Mouse (Mus musculus) hindbrain, embryonic 15.5 days (tissue): ENCODE data around the gene Stx6. TPM values are rescaled to one million over a fixed set of nuclear protein-coding genes. Genes with fewer than 3 reads are reported as not detected.

Source experiments
- ATAC-seq: fragments of 200-750 bp; cut with Nextera tagmentation; 2 replicates; pipeline ENCODE4 v1.8.0; 2017; ENCODE audit warnings: low read depth, moderate number of reproducible peaks, moderate TSS enrichment; ENCODE audit not compliant: low FRiP score
- H3K27ac ChIP-seq: fragments of 300-500 bp; sonication (generic); replicated peaks from 2 replicates; pipeline ENCODE4 v1.5.1; 2015; ENCODE audit warnings: mild to moderate bottlenecking, inconsistent platforms
- H3K27me3 ChIP-seq: fragments of 300-500 bp; sonication (generic); 2 replicates; pipeline ENCODE4 v1.6.1; 2015; ENCODE audit warnings: control low read depth, inconsistent platforms
- H3K36me3 ChIP-seq: fragments of 300-500 bp; sonication (generic); 2 replicates; pipeline ENCODE4 v1.6.1; 2015; ENCODE audit warnings: control low read depth, inconsistent platforms
- H3K4me1 ChIP-seq: fragments of 300-500 bp; sonication (generic); replicated peaks from 2 replicates; pipeline ENCODE4 v1.6.1; 2015; ENCODE audit warnings: control low read depth, inconsistent platforms
- H3K4me2 ChIP-seq: fragments of 300-500 bp; sonication (generic); 2 replicates; pipeline ENCODE4 v1.6.1; 2015; ENCODE audit warnings: moderate library complexity, mild to moderate bottlenecking, inconsistent platforms
- H3K4me3 ChIP-seq: fragments of 300-500 bp; sonication (generic); 2 replicates; pipeline ENCODE4 v1.5.1; 2015; ENCODE audit warnings: mild to moderate bottlenecking, inconsistent platforms
- H3K9ac ChIP-seq: fragments of 300-500 bp; sonication (generic); 2 replicates; pipeline ENCODE4 v1.6.1; 2015; ENCODE audit warnings: inconsistent platforms
- H3K9me3 ChIP-seq: fragments of 300-500 bp; sonication (generic); 2 replicates; pipeline ENCODE4 v1.6.1; 2016; ENCODE audit warnings: control low read depth, inconsistent platforms
- WGBS: fragments of 180-500 bp; shearing (Covaris S2); methylation state at CpG from one replicate; pipeline ENCODE4 v1.1.7; 2015; 5-methylcytosine and 5-hydroxymethylcytosine counted together
- polyA plus RNA-seq: library from polyadenylated mRNA; unstranded; fragments of >200 nt; fragmentation: Nextera tagmentation; extraction: Ambion mirVana; gene quantifications from 2 replicates; pipeline ENCODE4 v1.2.1, GENCODE M21; 2015

Gene Stx6
- polyA plus RNA-seq, 1 experiment from 2014 or later: 106 TPM

DNA sequence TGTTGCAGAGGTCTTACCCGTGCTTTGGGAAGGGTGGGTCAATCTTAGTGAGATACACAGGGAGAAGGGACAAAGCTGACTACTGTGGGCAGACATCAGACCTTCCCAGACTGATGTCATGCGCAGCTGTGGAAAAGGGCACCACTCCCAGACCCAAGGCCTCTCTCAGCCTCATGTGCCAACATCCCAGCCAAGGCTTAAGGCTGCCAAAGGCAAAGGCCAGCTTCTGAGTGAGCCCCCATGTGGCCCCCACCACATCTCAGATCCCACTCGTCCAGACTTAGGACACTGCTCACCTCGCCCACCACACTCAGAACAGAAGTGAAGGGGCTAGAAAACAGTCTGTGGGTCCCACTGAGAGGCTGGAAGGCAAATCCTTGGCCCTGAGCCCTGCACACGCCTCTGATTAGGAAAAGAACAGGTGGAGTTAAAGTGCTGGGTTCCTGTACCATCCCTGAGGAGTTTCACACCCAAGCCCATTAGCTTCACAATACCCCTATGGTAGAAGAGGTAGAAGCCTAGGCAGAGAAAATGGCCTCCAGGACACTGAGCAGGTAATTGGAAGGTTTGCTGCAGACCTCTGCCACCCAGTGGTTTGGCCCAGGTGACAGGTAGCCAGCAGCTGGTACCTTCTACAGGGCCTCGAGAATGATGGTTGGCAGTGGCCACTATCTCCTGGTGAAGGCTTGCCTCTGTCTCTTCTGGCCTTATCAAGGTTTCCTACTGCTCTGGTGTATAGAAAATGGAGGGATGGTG lies 81.6 kb downstream of the Stx6 start:
- WGBS: 83% methylated on average over 6 of the region's 6 CpGs
- peaks cover 4% of the 10 kb centered on the region; the same call in 1 of the 2 replicates for H3K27me3 ChIP-seq
- no peaks in the 10 kb centered on the region for H3K9me3 ChIP-seq
- no peak for ATAC-seq
- H3K4me2 ChIP-seq: no peak overlapping the region
- no peak overlapping the region for H3K9ac ChIP-seq
- H3K36me3 ChIP-seq: no peaks in the 10 kb centered on the region
- peaks cover 47% of the 10 kb centered on the region for H3K4me1 ChIP-seq
- no peak overlapping the region for H3K4me3 ChIP-seq
- no peak overlapping the region for H3K27ac ChIP-seq

DNA sequence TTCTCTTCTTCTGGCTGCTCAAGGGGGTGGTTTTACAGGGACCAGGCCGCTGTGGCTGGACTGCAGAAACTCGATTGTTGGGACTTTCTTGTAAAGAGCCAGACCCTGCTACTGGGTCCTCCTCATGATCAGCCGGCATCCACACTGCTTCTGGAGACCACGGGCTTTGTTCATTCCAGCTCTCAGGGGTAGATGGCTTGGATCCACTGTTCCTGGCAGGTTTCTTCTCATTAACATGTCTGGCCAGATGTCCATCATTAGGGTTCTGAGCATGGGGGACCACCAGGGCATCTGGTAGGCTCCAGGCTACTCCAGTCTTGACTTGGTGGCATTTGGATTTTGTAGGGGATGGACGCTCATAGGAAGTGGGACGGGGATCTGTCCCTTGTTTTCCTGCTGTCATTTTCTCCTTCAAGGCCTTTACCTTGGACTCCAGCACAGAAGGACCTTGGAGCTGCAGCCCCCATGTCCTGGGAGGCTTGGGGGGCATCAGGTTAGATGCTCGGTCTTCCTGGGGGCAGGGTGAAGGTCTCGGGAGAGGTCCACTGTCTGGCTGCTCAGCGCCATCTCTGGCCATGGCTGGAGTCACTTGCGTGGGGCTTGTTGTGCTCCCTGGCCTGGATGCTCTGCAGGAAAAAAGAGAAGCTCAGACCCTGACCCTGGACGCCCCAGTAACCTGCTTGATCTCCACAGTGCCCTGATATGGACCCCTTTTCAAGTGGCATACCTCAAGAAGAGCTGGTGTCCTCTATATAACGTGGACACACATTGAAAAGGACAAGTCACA lies 83.4 kb downstream of the Stx6 start:
- Histone ChIP-seq H3K4me3 (no peak overlapping the region), H3K27ac (no peak overlapping the region), H3K9me3 (no peaks in the 10 kb centered on the region), H3K4me1 (peaks cover 30% of the 10 kb centered on the region), H3K27me3 (peaks cover 7% of the 10 kb centered on the region; the same call in 1 of the 2 replicates), H3K9ac (no peak overlapping the region), H3K4me2 (no peak overlapping the region), H3K36me3 (no peaks in the 10 kb centered on the region)
- ATAC-seq: no peak
- WGBS: 82% methylated on average over 12 of the region's 12 CpGs

DNA sequence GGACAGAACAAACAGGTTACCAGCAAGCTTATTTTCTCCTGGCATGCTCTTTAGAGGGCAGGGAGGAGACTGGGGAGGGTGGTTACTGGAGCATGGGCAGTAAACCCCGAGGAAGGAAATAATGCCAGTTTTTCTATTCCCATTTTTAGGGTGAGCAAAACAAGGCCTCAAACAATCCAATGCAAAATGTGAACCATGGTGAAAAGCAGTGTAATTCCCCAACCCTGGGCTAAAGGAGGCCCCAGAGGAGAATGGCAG lies 83.9 kb downstream of the Stx6 start:
- H3K27ac ChIP-seq: no peak overlapping the region
- H3K4me2 ChIP-seq: no peak overlapping the region
- H3K9ac ChIP-seq: no peak overlapping the region
- H3K36me3 ChIP-seq: no peaks in the 10 kb centered on the region
- no peak overlapping the region for H3K4me3 ChIP-seq
- 76% methylated on average over 1 of the region's 1 CpGs for WGBS
- peaks cover 25% of the 10 kb centered on the region for H3K4me1 ChIP-seq
- ATAC-seq: no peak
- no peaks in the 10 kb centered on the region for H3K9me3 ChIP-seq
- H3K27me3 ChIP-seq: peaks cover 7% of the 10 kb centered on the region; the same call in 1 of the 2 replicates

DNA sequence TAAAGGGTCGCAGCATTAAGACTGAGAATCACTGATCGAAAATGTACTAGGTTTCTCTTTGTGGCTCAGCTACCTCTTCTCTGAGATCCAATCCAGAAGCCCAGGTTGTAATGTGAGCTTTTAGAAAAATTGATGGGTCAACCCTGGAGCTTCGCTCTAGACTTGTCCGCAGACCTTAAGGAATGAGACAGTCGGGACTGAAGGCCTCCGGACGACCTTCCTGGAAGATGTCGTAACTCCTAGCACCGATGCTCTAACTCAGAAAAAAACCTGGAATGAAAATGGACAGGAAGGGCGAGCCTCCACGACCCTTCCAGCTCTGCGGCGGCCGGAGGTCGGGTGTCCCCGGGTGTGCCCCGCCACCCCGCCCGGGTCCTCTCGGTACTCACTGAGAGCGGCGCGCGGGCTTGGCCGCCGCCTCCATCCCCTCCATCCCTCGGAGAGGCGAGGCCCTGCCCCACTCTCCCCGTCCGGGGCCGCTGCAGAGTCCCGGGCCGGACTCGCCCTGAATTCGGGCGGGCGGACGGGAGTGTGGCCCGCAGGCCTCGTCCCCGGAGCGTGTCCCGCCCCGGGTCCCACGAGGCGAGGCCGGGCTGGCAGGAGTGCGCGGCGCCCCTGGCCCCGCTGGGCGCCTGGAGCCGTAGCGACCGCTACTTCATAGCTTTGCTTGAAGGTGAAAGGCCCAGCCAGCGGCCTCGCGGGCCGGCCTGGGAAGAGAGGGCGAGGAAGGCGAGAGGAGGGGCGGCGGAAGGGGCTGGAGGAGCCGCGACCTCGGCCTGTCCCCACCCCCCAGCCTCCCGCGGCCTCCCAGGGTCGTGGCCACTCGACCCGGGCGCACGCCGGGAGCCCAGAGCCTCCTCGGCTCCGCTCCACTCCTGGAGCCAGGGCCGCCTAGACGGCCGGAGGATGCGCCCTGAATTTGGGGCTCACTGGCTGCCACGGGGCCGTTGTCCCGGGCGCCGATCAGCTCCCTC lies 85.6 kb downstream of the Stx6 start, which contains the start of gene BC034090:
Gene BC034090, minus strand, starts transcription at position 648 of the 974 bp plus-strand sequence.
- Histone ChIP-seq H3K36me3 (no peaks in the 10 kb centered on the region), H3K9ac (peak within 1 kb of the TSS; percentile 51), H3K27ac (no peak within 1 kb of the TSS; the same call in 1 of the 2 replicates), H3K9me3 (no peaks in the 10 kb centered on the region), H3K27me3 (peaks cover 7% of the 10 kb centered on the region; the same call in 1 of the 2 replicates), H3K4me1 (peaks cover 17% of the 10 kb centered on the region), H3K4me3 (peak within 1 kb of the TSS; percentile 47), H3K4me2 (peak within 1 kb of the TSS; percentile 89)
- WGBS: 2% methylated on average over 84 of the region's 85 CpGs
- ATAC-seq: peak; percentile 59

DNA sequence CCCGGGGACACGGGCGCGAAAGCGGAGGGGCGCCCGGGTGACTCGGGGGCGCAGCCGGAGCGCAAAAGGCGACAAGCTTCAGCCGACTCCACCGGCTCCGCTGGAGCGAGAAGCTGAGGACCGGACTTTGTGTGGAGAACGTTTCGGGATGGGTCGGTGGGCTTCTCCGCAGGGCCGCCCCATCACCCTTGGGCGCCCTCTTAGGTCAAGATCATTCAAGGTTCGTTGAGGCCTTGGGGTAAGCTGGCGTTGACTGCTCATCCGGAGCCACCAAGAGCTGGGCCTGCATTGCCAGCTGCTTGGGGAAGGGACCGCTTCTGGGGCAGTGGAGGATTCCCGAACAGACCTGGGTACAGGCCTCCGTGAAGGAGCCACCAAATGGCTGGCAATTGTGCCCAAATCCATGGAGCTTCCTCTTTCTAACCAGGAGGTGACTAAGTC lies 86.3 kb downstream of the Stx6 start:
- H3K36me3 ChIP-seq: no peaks in the 10 kb centered on the region
- WGBS: 5% methylated on average over 29 of the region's 29 CpGs
- peak overlapping the region; percentile 51 for H3K9ac ChIP-seq
- no peaks in the 10 kb centered on the region for H3K9me3 ChIP-seq
- H3K27me3 ChIP-seq: peaks cover 7% of the 10 kb centered on the region; the same call in 1 of the 2 replicates
- no peak overlapping the region for H3K27ac ChIP-seq
- no peak for ATAC-seq
- H3K4me2 ChIP-seq: peak overlapping the region; percentile 89
- peaks cover 14% of the 10 kb centered on the region for H3K4me1 ChIP-seq
- H3K4me3 ChIP-seq: peak overlapping the region; percentile 47

DNA sequence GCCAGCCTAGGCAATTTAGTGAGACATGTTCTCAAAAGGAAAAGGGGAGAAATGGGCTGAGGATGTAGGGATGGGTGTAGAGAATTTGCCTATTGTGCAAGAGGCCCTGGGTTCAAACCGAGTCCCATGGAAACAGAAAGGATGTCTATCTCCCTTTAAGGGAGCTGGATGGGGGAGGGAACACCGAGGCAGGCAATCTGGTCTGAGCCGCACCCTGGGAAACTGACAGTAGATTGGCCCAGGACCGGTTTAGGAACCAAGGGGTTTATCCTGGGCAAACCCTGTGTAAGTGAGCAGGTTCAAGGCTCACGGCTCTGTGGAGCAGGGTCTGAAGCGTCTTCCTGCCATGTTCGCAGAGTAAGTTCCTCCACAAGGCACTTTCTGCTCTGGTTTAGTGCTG lies 87.0 kb downstream of the Stx6 start:
- H3K27me3 ChIP-seq: peaks cover 7% of the 10 kb centered on the region; the same call in 1 of the 2 replicates
- no peak overlapping the region for H3K4me2 ChIP-seq
- H3K36me3 ChIP-seq: no peaks in the 10 kb centered on the region
- H3K9me3 ChIP-seq: no peaks in the 10 kb centered on the region
- H3K27ac ChIP-seq: no peak overlapping the region
- no peak for ATAC-seq
- WGBS: 54% methylated on average over 7 of the region's 7 CpGs
- peaks cover 14% of the 10 kb centered on the region for H3K4me1 ChIP-seq
- H3K9ac ChIP-seq: no peak overlapping the region
- H3K4me3 ChIP-seq: no peak overlapping the region

DNA sequence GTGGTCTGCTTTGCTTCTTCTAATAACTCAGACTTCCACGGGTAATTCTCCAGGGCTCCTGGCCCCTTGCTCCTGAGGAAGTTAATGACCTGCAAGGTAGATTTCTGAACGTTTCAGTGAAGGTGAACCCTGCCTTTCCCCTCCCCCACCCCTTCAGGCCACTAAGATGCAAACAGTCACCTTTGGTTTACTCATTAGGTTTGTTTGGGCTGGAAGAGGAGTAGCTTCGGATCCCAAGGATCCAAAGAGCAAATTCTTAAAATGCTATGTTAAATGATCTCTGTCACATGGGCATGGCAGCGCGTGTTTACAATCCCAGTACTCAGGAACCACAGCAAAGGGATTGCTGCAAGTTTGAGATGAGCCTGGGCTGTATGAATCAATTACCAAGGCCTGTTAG lies 88.9 kb downstream of the Stx6 start:
- 47% methylated on average over 5 of the region's 5 CpGs for WGBS
- no peak overlapping the region for H3K9ac ChIP-seq
- H3K9me3 ChIP-seq: no peaks in the 10 kb centered on the region
- no peak overlapping the region for H3K27ac ChIP-seq
- H3K36me3 ChIP-seq: no peaks in the 10 kb centered on the region
- ATAC-seq: no peak
- no peak overlapping the region for H3K4me3 ChIP-seq
- no peak overlapping the region for H3K4me2 ChIP-seq
- peaks cover 7% of the 10 kb centered on the region; the same call in 1 of the 2 replicates for H3K27me3 ChIP-seq
- peaks cover 14% of the 10 kb centered on the region for H3K4me1 ChIP-seq

DNA sequence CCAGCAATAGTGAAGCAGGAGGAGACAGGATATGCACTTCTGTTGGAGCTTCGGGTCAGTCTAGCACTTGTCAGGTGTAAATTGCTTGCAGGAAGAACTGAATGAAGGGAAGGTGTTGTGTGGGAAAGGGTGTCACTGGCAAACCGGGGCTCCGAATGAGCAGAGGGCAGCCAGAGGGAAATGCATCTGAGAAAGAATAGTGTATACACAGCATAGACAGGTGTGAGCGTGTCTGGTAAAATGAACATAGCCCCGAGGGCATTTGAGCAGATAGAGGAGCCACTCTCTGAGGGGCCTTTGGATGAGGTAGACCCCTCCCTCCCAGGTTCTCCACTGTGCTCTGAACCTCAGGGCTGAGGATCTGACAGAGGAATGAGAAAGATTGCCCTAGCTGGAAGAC lies 89.5 kb downstream of the Stx6 start:
- Histone ChIP-seq H3K4me1 (peaks cover 14% of the 10 kb centered on the region), H3K36me3 (no peaks in the 10 kb centered on the region), H3K27ac (no peak overlapping the region), H3K4me3 (no peak overlapping the region), H3K4me2 (no peak overlapping the region), H3K9me3 (no peaks in the 10 kb centered on the region), H3K27me3 (peaks cover 7% of the 10 kb centered on the region; the same call in 1 of the 2 replicates), H3K9ac (no peak overlapping the region)
- 69% methylated on average over 5 of the region's 5 CpGs for WGBS
- no peak for ATAC-seq

DNA sequence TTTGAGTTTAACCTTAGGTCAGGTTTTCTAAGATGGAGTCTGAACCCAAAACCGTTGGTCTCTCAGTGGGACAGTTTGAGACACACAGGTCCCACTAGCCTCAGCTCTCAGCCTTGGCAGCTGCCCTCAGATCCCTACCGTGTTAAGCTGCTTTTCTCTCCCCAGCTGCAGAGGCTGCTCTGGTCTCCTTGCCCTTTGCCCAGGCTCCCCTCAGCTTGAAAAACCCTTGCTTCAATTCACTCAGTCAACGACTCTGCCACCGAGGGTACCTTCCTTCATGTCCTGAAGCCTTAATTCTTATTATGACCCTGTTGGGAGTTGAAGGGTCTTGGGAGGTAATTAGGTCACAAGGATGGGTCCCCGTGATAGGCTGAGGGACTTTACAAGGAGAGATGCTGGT lies 91.4 kb downstream of the Stx6 start:
- Histone ChIP-seq H3K27me3 (peaks cover 5% of the 10 kb centered on the region; the same call in 1 of the 2 replicates), H3K4me1 (no peaks in the 10 kb centered on the region), H3K4me3 (no peak overlapping the region), H3K4me2 (no peak overlapping the region), H3K9ac (no peak overlapping the region), H3K27ac (no peak overlapping the region), H3K36me3 (no peaks in the 10 kb centered on the region), H3K9me3 (no peaks in the 10 kb centered on the region)
- 57% methylated on average over 5 of the region's 5 CpGs for WGBS
- ATAC-seq: no peak

DNA sequence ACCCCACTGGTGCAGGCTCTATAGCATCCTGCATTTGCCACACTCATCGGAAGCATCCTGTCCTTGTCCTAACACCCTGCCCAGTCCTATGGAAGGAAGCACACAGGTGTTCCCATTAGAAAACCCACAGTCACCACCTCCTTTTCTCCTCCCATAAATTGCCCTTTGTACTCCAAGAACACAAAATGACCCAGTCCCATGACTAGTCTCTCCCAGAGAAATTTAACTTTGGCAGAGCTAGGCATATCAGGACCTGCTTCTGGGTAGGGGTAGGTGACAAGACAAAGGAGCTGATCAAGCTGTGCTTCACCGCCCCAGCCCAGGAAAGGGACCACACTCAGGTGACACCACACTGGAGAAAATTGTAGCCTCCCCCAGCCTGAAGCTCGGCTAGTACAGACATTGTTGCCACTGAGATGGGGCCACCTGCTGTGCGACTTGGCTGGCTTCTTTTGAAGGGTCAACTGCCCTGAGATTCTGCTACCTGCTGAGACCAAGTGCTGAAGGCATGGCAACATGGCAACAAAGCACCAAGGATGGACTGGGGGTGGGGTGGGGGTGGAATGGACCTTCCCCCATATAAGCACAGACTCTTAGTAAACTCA lies 92.1 kb downstream of the Stx6 start:
- no peak for ATAC-seq
- Histone ChIP-seq H3K9ac (no peak overlapping the region), H3K4me2 (no peak overlapping the region), H3K4me1 (no peaks in the 10 kb centered on the region), H3K27ac (no peak overlapping the region), H3K4me3 (no peak overlapping the region), H3K9me3 (no peaks in the 10 kb centered on the region), H3K36me3 (no peaks in the 10 kb centered on the region), H3K27me3 (no peaks in the 10 kb centered on the region)
- WGBS: 34% methylated on average over 4 of the region's 4 CpGs

DNA sequence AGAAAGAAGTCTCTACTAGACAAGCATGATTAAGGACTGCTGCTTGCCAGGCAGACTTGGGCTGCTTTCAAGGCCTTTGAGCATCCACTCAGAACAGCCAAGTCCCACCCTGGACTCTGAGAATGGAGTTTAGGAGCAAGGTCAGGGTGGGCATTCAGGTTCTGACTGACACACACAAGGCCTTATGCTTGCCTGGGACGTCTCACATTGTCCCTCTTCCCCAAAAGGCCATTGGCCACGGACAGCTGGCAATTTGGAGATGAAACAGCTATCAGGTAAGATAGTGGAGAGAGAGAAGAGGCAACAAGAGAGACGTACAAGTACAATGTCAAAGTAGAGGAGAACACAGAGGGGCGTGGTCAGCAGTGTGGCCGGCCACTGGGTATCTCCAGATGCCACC lies 93.1 kb downstream of the Stx6 start:
- WGBS: 72% methylated on average over 5 of the region's 5 CpGs
- H3K4me3 ChIP-seq: no peak overlapping the region
- no peak for ATAC-seq
- H3K9me3 ChIP-seq: no peaks in the 10 kb centered on the region
- no peaks in the 10 kb centered on the region for H3K27me3 ChIP-seq
- H3K4me1 ChIP-seq: no peaks in the 10 kb centered on the region
- no peaks in the 10 kb centered on the region for H3K36me3 ChIP-seq
- H3K9ac ChIP-seq: no peak overlapping the region
- H3K27ac ChIP-seq: no peak overlapping the region
- no peak overlapping the region for H3K4me2 ChIP-seq
